Mouse (Mus musculus) thymus, adult 2 months (tissue): ENCODE results near the gene Tchhl1.

Experiments
- CTCF ChIP-seq: fragments of 200-500 bp; IDR thresholded peaks from 2 replicates; pipeline ENCODE4 v1.5.1; 2012; ENCODE audit warnings: mild to moderate bottlenecking, control low read depth, low read length, moderate library complexity, borderline replicate concordance; ENCODE audit not compliant: control insufficient read depth, poor library complexity, insufficient read depth; ENCODE audit errors: extremely low read depth
- POLR2A ChIP-seq: fragments of 200-500 bp; IDR thresholded peaks from 2 replicates; pipeline ENCODE4 v1.6.1; 2012; ENCODE audit warnings: mild to moderate bottlenecking, low read length, control low read depth, moderate library complexity; ENCODE audit not compliant: control insufficient read depth, poor library complexity, insufficient read depth; ENCODE audit errors: extremely low read depth

DNA sequence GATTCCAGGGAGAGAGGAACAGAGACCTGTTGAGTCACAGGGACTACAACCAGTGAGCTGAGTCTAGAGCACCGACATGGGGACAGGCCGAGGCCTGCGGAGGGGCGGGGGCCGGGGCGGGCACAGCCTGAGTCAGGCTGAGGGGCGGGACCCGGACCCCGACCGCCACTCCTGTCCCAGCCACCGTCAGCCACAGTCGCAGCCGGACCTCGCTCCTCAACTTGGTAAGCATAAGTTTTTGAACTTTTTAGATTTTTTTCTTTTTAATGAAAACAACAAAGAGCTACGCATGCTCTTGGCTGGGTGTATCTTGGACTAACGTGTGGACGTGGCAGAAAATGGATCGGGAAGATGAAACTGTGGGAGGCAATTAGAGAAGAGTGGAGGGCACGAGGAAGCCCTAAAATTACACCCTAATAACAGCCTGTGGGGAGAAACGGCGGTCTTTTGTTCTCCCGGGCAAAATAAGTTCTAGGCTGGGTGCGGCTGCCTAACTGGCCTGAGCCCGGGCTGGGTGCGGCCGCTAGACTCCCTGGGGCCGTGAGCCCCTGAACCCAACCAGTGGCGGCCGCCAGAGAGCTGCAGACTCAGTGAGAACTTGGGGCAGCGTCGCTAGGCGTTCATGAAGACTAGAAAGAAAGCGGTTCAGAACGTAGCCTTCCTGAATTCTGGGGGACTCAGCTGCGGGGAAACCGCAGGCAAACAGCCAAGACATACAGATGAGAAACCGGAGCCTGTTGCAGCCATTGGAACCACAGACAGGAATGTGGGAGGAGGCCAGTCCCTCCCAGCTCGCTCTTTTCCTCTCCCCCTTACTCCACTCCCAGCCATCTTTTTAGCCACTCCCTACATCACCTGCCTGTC, 52.0 kb downstream of the Tchhl1 start, which contains the start of gene S100a11:
- TF ChIP-seq POLR2A (peak; percentile 47; the same call in 1 of the 2 replicates), CTCF (no peak)
